Mouse (Mus musculus) neural tube, embryonic 13.5 days (tissue): Measurements from ENCODE around the gene Gm10837. TPM values are rescaled to one million over a fixed set of nuclear protein-coding genes. Genes with fewer than 3 reads are reported as not detected.

Experiments used
- ATAC-seq: fragments of 200-750 bp; cut with Nextera tagmentation; 2 replicates; pipeline ENCODE4 v1.8.0; 2017; ENCODE audit warnings: low read depth, mild to moderate bottlenecking, moderate TSS enrichment, moderate library complexity
- H3K27ac ChIP-seq: fragments of 300-500 bp; sonication (generic); replicated peaks from 2 replicates; pipeline ENCODE4 v1.5.1; 2015; ENCODE audit warnings: moderate library complexity, mild to moderate bottlenecking, inconsistent platforms
- H3K27me3 ChIP-seq: fragments of 300-500 bp; sonication (generic); 2 replicates; pipeline ENCODE4 v1.6.1; 2015; ENCODE audit warnings: mild to moderate bottlenecking, inconsistent platforms
- H3K36me3 ChIP-seq: fragments of 300-500 bp; sonication (generic); 2 replicates; pipeline ENCODE4 v1.6.1; 2015; ENCODE audit warnings: mild to moderate bottlenecking, inconsistent platforms
- H3K4me1 ChIP-seq: fragments of 300-500 bp; sonication (generic); replicated peaks from 2 replicates; pipeline ENCODE4 v1.6.1; 2015; ENCODE audit warnings: inconsistent platforms
- H3K4me2 ChIP-seq: fragments of 300-500 bp; sonication (generic); 2 replicates; pipeline ENCODE4 v1.6.1; 2015; ENCODE audit warnings: inconsistent platforms, mild to moderate bottlenecking, moderate library complexity
- H3K4me3 ChIP-seq: fragments of 300-500 bp; sonication (generic); 2 replicates; pipeline ENCODE4 v1.5.1; 2015; ENCODE audit warnings: mild to moderate bottlenecking, inconsistent platforms
- H3K9ac ChIP-seq: fragments of 300-500 bp; sonication (generic); 2 replicates; pipeline ENCODE4 v1.6.1; 2015; ENCODE audit warnings: moderate library complexity, mild to moderate bottlenecking, inconsistent platforms
- H3K9me3 ChIP-seq: fragments of 300-500 bp; sonication (generic); 2 replicates; pipeline ENCODE4 v1.6.1; 2016; ENCODE audit warnings: inconsistent platforms
- WGBS: fragments of 180-500 bp; shearing (Covaris S2); methylation state at CpG from one replicate; pipeline ENCODE4 v1.1.7; 2015; 5-methylcytosine and 5-hydroxymethylcytosine counted together
- polyA plus RNA-seq: library from polyadenylated mRNA; unstranded; fragments of >200 nt; fragmentation: Nextera tagmentation; extraction: Ambion mirVana; gene quantifications from 2 replicates; pipeline ENCODE4 v1.2.1, GENCODE M21; 2015

Gene Gm10837
- polyA plus RNA-seq, 1 experiment from 2014 or later = 0.29 TPM

DNA sequence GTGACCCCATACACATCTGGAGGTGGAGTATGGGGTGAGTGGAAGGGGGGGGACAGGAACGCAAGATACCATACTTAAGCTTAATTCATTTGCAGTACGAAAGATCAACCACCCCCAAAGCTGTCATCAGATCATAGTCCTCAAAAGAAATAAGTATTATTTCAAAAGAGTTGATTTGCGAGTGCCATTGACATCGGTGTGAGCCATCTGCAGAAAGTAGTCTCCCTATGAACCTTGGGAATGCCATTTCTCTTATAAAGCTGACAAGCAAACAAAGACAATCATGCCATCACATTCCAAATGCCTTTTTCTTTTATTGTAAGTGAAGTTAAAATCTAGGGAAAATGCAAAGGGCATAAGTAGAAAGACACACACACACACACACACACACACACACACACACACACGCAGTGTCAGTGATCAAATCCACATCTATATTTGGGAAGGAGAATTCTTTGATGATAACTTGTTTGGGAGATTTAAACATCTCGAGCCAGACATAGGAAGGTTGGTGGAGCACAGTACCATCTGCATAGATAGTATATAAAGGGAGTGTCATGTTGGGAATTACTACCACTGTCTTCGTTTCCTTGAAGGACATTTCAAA, 23.5 kb upstream of the Gm10837 start:
- ATAC-seq = no peak
- 28% methylated on average over 7 of the region's 7 CpGs for WGBS
- H3K9me3 ChIP-seq = no peaks in the 10 kb centered on the region
- no peak overlapping the region for H3K27ac ChIP-seq
- H3K4me3 ChIP-seq = no peak overlapping the region
- no peak overlapping the region for H3K9ac ChIP-seq
- H3K4me1 ChIP-seq = peaks cover 31% of the 10 kb centered on the region
- H3K27me3 ChIP-seq = peaks cover 99% of the 10 kb centered on the region
- no peaks in the 10 kb centered on the region for H3K36me3 ChIP-seq
- no peak overlapping the region for H3K4me2 ChIP-seq

- no peak for ATAC-seq
- H3K4me3 ChIP-seq = no peak overlapping the region
- WGBS = 11% methylated on average over 23 of the region's 23 CpGs
- H3K27me3 ChIP-seq = peaks cover 97% of the 10 kb centered on the region
- H3K36me3 ChIP-seq = no peaks in the 10 kb centered on the region
- H3K27ac ChIP-seq = peak overlapping the region; percentile 42; the same call in 1 of the 2 replicates
- peaks cover 31% of the 10 kb centered on the region for H3K4me1 ChIP-seq
- H3K9ac ChIP-seq = no peak overlapping the region
- H3K4me2 ChIP-seq = peak overlapping the region; percentile 38
- no peaks in the 10 kb centered on the region for H3K9me3 ChIP-seq
These were observed 22.2 kb upstream of the Gm10837 start for GRCm38 (mm10) chr14:122467926-122468841.

DNA sequence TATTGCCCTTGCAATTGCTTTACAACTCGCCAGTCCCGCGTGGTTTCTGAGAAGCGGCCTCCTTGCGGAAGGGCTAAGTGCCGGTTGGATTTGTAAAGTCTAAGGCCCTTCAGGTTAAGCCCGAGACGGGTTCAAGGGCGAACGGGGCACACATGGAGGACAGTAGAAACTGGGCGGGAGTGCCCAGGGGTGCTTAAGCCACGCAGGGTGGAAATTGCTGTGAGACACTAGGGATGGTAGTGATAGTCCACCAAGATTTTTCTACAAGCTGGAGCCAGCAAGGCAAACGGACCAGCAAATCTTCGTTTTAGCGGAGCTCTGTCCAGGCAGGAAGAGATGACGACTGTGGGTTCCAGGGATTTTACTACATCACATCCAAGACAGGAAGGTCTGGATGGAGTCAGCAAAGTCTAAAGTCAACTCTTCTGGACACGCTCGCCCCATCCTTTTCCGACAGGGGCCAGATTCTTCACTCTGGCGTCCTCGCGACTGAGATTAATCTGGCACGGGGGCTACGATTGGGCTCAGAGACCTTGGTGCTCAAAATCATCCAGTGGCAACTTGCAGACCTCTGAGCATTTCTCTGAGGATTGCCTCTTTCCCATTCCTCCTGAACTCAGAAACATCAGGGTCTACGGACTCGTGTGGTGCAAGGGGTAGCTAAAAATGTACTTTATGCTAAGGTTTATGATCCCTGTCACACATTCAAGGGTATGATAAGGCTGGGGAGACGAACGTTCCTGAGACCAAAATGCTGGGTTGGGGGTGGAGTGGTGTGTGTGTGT, 21.2 kb upstream of the Gm10837 start:
- no peak for ATAC-seq
- H3K9me3 ChIP-seq = no peaks in the 10 kb centered on the region
- H3K4me3 ChIP-seq = no peak overlapping the region
- H3K9ac ChIP-seq = 0 out of 2 replicates have a peak overlapping the region, but pooled peaks have one; percentile 34
- H3K4me1 ChIP-seq = peaks cover 29% of the 10 kb centered on the region
- peak overlapping the region; percentile 38 for H3K4me2 ChIP-seq
- peak overlapping the region; percentile 42; the same call in 1 of the 2 replicates for H3K27ac ChIP-seq
- 5% methylated on average over 28 of the region's 28 CpGs for WGBS
- H3K36me3 ChIP-seq = no peaks in the 10 kb centered on the region
- H3K27me3 ChIP-seq = peaks cover 95% of the 10 kb centered on the region

GRCm38 (mm10) chr14:122471449-122472085, 18.8 kb upstream of the Gm10837 start:
- Histone ChIP-seq H3K27me3 (peaks cover 83% of the 10 kb centered on the region), H3K9me3 (no peaks in the 10 kb centered on the region), H3K4me2 (peak overlapping the region; percentile 62), H3K9ac (no peak overlapping the region), H3K27ac (0 out of 2 replicates have a peak overlapping the region, but pooled peaks have one; percentile 33), H3K36me3 (no peaks in the 10 kb centered on the region), H3K4me3 (peak overlapping the region; percentile 15; the same call in 1 of the 2 replicates), H3K4me1 (peaks cover 32% of the 10 kb centered on the region)
- no peak for ATAC-seq
- WGBS = 29% methylated on average over 9 of the region's 31 CpGs

GRCm38 (mm10) chr14:122472161-122472560, 18.2 kb upstream of the Gm10837 start:
- 4% methylated on average over 13 of the region's 13 CpGs for WGBS
- Histone ChIP-seq H3K36me3 (no peaks in the 10 kb centered on the region), H3K27ac (peak overlapping the region; percentile 75), H3K9me3 (no peaks in the 10 kb centered on the region), H3K4me3 (peak overlapping the region; percentile 58), H3K9ac (peak overlapping the region; percentile 58; the same call in 1 of the 2 replicates), H3K4me2 (peak overlapping the region; percentile 62), H3K4me1 (peaks cover 33% of the 10 kb centered on the region), H3K27me3 (peaks cover 79% of the 10 kb centered on the region)
- no peak for ATAC-seq

GRCm38 (mm10) chr14:122472647-122473046, 17.7 kb upstream of the Gm10837 start:
- ATAC-seq = no peak
- no peaks in the 10 kb centered on the region for H3K9me3 ChIP-seq
- H3K9ac ChIP-seq = peak overlapping the region; percentile 58
- H3K27ac ChIP-seq = peak overlapping the region; percentile 96; the same call in 1 of the 2 replicates
- H3K4me1 ChIP-seq = peaks cover 33% of the 10 kb centered on the region
- H3K36me3 ChIP-seq = no peaks in the 10 kb centered on the region
- H3K4me3 ChIP-seq = peak overlapping the region; percentile 58
- H3K4me2 ChIP-seq = peak overlapping the region; percentile 62
- whole genome bisulfite sequencing = 8% methylated on average over 5 of the region's 5 CpGs
- H3K27me3 ChIP-seq = peaks cover 79% of the 10 kb centered on the region

GRCm38 (mm10) chr14:122473211-122473751, 17.1 kb upstream of the Gm10837 start:
- Histone ChIP-seq H3K4me2 (peak overlapping the region; percentile 62), H3K4me1 (peaks cover 33% of the 10 kb centered on the region), H3K9ac (peak overlapping the region; percentile 82), H3K4me3 (peak overlapping the region; percentile 58), H3K27ac (peak overlapping the region; percentile 96), H3K36me3 (no peaks in the 10 kb centered on the region), H3K9me3 (no peaks in the 10 kb centered on the region), H3K27me3 (peaks cover 79% of the 10 kb centered on the region)
- WGBS = 4% methylated on average over 17 of the region's 17 CpGs
- no peak for ATAC-seq

- peaks cover 75% of the 10 kb centered on the region for H3K27me3 ChIP-seq
- no peaks in the 10 kb centered on the region for H3K36me3 ChIP-seq
- no peaks in the 10 kb centered on the region for H3K9me3 ChIP-seq
- peak; percentile 87 for ATAC-seq
- H3K4me3 ChIP-seq = peak overlapping the region; percentile 58
- peaks cover 30% of the 10 kb centered on the region for H3K4me1 ChIP-seq
- peak overlapping the region; percentile 62 for H3K4me2 ChIP-seq
- under 1% methylated on average over 56 of the region's 57 CpGs for WGBS
- H3K9ac ChIP-seq = peak overlapping the region; percentile 82
- peak overlapping the region; percentile 96 for H3K27ac ChIP-seq
These were observed 16.1 kb upstream of the Gm10837 start for GRCm38 (mm10) chr14:122474041-122474890.

DNA sequence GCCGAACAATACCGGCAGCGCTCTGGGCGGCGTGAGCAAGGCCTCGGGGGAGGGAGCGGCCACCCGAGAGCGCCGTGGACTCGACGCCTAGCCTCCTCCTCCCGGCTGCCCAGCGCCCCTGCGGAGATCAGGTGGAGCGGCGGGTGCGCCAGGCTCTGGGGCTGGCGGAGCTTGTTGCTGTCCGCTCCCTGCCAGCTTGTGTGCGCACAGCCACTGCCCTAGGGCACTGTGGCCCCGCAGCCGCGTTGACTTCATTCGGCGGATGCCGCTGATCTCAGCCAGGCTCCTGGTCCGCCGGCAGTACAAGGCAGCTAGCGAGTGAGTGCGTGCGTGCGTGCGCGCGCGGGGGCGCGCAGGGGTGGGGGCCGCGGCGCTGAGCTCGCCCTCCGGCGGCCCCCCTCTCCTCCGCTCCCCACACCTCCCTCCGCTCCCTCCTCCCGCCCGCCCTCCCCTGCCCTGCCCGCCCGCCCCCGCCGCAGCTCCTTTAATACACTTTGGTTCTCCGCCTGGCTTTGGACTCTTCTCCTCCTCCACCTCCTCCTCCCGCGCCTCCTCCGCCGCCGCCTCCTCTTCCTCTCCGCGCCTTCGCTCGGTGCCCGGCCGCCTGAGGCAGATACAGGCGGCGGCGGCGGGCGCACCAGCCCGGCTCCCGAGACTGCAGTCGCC, 15.4 kb upstream of the Gm10837 start, which contains the start of gene Zic2:
Gene Zic2, plus strand, starts transcription at position 545 of the 666 bp plus-strand sequence.
- Histone ChIP-seq H3K4me2 (peak within 1 kb of the TSS; percentile 62), H3K9me3 (no peaks in the 10 kb centered on the region), H3K27ac (peak within 1 kb of the TSS; percentile 96), H3K27me3 (peaks cover 67% of the 10 kb centered on the region), H3K36me3 (no peaks in the 10 kb centered on the region), H3K9ac (peak within 1 kb of the TSS; percentile 82), H3K4me1 (peaks cover 30% of the 10 kb centered on the region), H3K4me3 (peak within 1 kb of the TSS; percentile 58)
- WGBS = 1% methylated on average over 44 of the region's 73 CpGs
- ATAC-seq = peak; percentile 79

- H3K27ac ChIP-seq = peak overlapping the region; percentile 96
- peaks cover 30% of the 10 kb centered on the region for H3K4me1 ChIP-seq
- H3K9ac ChIP-seq = peak overlapping the region; percentile 82
- peak overlapping the region; percentile 62 for H3K4me2 ChIP-seq
- H3K36me3 ChIP-seq = no peaks in the 10 kb centered on the region
- 0 out of 2 replicates have a peak, but pooled peaks have one; percentile 3 for ATAC-seq
- H3K4me3 ChIP-seq = peak overlapping the region; percentile 58
- under 1% methylated on average over 63 of the region's 65 CpGs for WGBS
- peaks cover 67% of the 10 kb centered on the region for H3K27me3 ChIP-seq
- no peaks in the 10 kb centered on the region for H3K9me3 ChIP-seq
These were observed 14.8 kb upstream of the Gm10837 start for GRCm38 (mm10) chr14:122475557-122476040.
